Mouse (Mus musculus): ENCODE data around the gene Mrps25.
A peak's percentile ranks its signal among the peaks of the same experiment; 100 is the strongest.

The Mrps25 gene

DNA sequence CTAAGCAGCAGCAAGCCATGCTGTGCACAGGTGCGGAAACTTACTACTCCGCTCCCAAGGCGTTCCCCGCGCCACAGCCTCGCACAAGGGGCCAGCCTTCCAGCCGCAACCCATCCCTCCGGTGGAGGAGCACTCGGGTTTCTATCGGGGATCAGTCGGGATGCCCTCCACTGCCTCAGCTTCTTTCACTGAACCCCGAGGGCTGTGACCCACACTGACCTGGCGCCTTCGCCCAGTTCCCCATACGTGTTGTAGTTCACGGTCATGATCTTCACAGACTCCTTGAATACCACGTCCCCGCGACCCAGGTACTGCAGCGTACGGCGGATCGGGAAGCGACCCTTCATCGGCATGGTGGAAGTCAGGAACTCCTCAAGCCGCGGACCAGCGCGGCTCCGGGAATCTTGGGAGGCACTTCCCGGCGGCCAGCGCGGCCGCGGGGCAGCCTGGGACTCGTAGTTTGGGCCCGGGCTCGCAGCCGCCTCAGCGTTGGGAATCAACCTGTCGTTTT is at the start of gene Mrps25:
Mrps25 (minus strand) TSS at position 413 of the 511 bp plus-strand sequence.
- peak; percentile 81 to 86 for DNase-seq

DNA sequence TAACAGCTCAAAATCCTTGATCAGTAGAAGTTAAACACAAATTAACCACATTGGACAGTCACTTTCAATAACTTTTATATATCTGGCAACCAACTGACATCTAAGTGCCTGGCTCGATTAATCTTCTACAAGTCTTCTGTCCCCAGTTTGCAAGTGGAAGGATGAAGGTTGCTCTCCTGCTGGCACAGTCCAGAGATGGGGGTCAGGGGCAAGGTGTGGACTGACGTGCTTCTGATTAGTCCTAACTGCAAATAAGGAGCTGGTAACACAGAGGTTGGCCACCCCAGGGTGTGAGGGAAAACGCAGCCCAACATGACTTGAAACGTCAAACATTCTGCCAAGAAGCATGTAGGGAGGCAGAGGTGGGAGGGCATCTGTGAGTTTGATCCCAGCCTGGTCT is 47.9 kb upstream of the Mrps25 start:
- no peak for DNase-seq

DNA sequence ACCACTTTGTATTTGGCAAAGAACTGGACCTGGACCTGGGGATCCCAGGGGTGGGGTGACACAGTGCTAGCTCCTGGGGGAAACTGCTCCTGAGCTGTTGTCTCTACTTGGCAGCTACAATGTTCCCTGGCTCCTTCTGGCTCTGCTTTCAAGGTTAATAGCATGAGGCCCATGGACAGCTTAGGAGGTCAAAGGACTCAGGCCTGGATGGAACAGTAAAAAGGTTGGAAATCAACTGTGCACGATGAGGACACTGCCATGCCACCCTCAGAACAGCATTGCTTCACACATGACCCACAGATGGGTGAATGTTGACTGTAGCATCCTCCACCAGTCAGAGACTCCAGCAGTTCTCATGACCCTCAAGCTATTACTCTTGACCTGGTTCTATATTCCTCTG is 47.5 kb upstream of the Mrps25 start:
- DNase-seq: no peak

DNA sequence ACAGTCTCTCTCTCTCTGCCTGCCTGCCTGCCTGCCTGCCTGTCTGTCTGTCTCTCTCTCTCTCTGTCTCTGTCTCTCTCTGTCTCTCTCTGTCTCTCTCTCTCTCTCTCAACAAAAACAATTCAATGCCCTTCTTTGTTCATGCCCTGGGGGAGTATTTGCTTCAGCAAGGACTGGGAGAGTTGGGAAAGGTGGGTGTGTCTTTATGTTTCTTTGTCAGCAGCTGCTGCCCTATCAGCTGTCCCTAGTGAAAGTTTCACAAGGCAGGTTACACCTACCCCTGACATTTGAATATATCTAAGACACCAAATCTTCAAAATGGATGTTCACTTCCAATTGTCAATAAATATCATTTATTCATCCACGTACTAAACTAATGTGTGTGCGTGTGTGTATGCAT is 45.8 kb upstream of the Mrps25 start:
- no peak for DNase-seq

DNA sequence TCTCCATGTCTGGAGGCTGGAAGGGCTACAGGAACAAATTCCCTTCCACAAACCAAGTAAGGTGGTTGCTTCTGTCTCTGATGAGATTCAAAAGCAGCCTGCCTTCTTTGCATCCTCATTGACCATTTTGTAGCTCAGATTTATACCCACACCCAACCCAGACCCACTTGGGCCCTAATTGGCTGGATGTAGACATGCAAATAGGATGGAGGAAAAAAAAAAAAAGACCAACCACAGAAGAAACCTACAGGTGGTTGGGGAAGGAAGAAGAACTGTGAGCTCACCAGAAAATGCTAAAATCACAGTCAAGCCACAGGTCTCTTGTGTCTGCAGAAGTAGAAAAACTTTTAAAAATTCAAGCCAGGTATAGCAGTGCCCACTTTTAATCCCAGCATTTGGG is 45.3 kb upstream of the Mrps25 start:
- DNase-seq: no peak

DNA sequence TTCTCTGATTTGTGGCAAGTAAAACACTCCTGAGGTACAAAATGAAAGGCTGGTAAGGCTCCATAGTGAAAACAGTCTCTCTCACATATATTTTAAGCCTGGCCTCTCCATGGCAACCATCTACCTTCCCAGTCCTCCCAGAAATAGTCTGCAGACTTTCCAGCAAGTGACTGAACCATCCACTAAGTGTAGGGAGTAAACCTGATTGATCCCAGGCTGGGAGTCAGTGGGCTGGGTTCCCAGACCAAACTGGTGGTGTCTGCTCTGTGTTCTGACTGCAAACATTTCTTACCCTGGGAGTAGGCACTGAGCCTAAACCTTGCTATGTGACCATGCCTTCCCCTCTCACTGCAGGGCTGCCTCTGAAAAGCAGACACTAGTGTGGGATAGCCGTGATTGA is 41.1 kb upstream of the Mrps25 start:
- DNase-seq: peak; percentile 32 to 48

DNA sequence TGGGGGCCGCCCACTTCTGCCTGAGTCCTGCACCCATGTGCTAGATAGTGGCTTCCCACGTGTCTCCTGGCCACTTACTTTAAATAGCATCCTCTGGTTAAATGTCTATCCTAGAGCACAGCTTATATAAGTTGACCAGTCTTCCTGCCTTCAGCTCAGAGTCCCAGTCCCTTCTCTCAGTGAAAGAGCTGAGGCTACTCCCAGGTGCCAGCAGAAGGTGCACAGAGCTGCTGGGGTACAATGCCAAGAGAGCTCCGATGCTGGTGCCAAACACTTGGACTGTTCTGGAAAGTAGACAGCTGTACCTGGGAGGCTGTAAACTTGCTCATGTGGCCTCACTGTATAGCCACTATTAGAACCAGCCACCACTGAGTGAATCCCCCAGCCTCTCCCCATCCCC is 38.2 kb upstream of the Mrps25 start:
- DNase-seq: no peak

DNA sequence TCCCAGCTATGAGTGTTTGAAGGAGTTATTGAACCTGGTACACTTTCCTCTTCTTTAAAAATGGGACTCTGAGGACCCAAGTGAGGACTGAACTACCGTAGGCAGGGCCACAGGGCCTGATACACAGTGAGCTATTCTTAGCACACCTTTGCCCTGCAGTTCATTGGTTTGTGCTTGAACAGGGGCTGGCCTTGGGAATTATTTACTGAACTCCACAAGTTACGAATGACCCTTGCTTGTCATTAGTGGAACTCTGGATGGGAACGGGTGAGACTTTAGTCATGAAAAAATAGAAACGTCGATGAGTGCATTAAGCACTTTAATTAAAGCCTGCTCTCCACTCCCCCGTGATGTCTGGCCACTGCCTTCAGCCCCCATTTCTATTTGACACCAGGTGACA is 37.8 kb upstream of the Mrps25 start:
- no peak for DNase-seq

DNA sequence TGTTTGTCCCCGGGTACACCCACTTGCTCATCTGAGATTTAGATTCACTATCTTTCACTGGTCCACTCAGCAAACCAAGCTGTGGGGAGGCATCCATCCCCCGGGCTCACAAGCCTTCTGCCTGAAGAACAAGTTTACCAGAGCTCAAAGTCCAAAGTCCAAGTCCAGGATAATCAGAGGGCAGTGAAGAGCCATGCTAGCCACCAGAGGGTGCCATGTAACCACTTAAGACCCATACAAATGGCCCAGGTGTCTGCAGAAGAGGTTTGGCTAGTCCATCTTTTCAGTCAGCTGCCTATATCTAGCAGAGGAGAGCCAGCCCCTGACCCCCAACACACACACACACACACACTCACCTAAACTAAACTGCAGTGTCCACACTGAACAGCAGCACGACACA is 35.6 kb upstream of the Mrps25 start:
- DNase-seq: peak; percentile 74 to 75

DNA sequence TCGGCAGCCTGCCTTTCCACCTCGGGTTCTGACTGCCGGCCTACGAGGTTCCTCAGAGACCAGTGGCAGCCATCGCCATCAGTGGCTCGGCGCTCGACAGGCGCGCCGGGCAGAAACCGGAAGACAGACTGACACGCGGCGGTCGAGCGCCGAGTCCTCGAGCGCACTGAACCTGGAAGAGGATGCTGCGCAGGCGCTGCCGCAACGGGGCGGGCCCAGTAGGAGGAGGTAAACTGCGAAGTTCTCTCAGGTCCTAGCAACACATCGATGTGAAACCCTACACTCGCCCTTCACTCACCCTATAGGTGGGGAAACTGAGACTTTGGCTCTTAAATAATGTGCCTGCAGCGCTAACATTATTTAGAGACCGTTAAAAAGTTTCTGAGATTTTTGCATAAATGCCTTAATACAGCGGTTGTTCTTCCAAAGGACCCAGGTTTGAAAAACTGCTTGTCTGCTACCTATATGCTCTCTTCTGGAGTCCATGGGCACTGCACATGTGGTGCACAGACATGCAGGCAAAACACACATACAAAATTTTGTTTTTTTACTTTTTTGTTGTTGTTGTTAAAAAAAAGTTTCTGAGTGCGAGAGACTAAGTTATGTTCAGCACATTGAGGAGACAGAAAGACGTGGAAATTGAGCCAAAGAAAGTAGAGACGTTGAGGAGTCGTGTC is 31.1 kb upstream of the Mrps25 start, which contains the start of gene Rbsn:
Rbsn (minus strand) TSS at position 153 of the 677 bp plus-strand sequence.
- peak; percentile 89 to 91 for DNase-seq

DNA sequence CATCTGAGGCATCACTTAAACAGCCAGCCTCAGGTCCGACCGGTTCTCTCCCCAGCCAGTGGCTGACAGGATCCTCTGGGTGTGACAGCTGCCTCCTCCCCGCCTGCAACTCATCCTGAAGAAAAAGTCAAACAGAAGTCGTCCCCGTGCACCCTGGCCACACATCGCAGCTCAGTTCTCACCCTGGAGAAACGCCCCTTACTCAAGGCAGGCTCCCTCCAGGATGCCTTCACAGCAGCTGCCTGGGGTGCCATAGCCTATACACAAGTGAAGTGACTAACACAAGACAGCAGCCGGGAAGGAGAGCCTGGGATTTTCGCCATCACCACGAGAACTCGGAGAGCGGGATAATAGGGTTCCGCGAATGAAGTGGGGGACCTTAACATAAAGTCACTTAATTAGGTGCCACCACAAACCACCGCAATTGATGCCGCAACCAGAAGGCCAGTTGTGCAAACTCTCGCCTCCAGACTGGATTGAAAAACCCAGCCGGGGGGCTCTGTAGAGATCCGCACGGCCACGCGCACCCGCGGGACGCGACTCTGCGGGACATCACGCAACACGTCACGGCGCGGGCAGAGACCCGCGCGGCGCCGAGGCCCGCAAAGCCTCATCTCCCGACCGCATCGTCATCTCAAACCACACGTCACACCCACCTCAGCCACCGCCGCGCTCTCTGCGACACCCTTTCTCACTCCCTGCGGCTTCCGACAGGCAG is 30.4 kb upstream of the Mrps25 start:
- DNase-seq: no peak

DNA sequence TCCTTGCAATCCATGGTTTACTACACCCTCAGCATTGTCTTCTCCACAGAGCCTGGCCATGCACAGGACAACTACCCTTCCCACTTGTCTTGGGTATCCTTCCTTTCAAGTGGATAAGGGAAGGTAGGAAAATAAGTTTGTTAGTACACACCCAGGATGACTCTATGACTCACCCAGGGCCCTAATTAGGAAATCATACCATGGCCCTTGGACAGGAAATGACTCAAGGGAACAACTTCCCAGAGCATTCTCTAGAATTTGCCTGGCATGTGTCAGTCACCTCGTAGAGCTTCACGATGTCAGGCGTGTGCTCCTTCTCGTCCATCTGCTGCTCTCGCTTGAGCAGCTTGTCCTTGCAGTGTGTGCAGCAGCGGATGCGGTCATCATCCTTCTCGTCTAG is 15.6 kb upstream of the Mrps25 start:
- no peak for DNase-seq

DNA sequence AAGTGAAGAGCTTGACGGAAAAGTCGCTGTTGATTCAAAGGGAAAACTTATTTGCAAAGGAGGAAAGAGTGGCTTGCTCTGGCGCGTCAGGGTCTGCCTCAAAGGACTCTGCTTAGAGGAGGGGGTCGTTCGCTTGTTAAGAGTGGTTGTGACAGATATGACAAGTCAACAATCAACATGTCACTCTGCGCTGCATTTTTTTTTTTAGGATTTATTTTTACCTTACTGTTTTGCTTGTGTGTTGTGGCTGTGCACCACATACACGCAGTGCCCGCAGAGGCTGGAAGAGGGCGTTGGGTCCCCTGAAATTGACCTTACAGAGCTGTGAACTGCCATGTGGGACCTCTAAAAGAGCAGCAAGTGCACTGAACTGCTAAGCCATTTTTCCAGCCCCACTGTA is 345 bp upstream of the Mrps25 start:
- DNase-seq: no peak

DNA sequence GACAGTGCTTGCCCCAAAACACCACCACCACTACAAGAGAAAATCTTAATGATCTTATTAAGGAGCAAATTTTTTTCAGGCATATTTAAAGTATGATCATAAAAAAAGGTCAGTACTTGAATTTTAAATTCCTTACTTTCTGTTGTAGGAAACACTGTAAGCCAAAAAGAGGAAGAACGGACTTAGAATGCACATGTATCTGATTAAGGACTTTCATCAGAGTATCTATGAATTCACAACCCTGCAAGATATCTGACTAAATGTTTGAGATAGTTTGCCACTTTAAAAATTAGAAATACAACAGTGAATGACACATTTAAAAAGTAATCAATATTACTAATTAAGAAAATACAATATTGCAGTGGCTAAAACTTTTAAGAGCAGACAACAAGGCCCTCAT is 7.4 kb downstream of the Mrps25 start:
- no peak for DNase-seq

DNA sequence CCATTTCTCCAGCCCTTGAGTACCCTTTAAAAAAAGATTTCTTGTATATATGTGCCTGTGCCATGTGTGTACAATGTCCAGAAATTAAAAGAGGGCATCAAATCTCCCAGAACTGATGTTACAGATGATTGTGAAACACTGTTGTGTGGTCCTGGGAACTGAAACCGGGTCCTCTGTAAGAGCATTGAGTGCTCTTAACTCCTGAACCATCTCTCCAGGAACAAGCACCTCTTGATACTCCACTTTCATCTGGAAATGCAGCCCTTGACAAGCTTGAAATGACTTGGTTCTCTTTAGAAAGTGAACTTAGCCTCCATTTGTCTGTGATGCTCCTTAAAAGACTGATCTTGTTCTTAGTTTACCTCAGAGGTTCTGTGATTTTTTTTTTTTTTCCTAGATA is 21.1 kb downstream of the Mrps25 start:
- DNase-seq: no peak

DNA sequence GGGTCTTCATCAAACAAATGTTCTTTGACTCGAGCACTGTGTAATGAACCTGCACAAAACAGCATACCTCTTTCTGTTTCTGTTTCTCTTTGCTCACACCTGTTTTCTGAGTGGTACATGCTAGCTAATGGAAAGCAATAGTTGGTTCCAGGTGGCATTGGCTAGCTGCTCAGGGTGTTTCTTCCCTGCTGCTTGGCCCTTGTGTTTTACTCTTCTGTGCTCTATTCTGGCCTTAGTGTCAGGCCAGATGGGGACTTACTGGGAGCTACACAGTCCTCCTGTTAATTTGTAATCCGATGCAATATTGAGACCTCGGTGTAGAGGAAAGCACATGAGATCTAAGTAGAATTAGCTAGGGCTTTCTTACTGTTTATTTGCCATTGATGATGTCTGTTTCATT is 25.0 kb downstream of the Mrps25 start:
- DNase-seq: peak in 1 of 2 experiments; percentile 52

DNA sequence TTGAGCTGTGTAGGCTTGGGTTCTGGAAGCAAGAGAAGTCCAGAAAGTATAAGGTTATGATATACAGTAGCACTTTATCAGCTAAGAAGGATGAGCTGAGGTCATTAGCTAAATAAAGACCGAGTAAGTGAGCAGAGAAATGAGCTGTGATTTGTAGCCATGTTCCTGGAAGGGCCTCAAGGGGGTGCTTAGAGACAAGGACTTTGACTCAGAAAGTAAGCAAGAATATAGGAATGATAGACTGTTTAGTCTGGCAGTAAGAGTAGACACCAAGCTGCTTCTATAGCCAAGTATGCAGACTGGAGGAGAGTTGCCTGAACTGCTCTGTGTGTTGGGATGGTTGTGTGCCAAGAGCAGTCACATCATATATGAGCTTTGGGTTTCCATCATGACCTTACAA is 30.1 kb downstream of the Mrps25 start:
- no peak for DNase-seq

DNA sequence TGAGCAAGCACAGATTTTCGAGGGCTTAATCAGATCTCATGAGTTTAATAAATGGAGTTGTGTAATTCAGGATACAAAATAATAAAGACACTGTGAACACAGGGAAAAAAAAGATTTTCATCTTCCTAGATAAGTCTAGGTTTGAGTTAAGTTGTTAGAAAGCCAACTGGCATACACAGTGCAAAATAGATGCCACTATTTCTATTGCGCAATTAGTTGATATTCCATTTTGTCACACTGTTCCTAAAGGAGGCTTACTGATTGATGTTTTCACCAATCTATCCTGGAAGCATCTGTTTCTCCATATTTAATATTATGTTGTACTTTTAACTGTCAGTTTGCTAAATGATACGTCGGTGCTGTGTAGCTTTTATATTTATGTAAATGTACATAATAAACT is 38.0 kb downstream of the Mrps25 start:
- DNase-seq: no peak

DNA sequence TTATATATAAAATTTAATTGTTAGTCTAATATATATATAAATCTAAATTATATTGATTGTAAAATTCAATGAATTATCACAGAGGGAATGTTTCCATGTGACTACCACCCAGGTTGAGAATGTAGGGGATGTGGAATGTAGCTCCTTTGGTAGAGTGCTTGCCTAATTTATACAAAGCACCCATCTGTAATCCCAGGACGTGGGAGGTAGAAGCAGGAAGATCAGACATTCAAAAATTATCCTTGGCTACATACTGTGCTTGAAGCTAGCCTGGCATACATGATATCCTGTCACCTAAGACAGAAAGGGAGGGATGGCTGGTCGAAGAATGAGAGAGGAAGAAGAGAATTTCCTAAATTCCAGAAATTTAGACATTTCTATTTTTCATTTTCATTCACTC is 47.5 kb downstream of the Mrps25 start:
- DNase-seq: no peak

DNA sequence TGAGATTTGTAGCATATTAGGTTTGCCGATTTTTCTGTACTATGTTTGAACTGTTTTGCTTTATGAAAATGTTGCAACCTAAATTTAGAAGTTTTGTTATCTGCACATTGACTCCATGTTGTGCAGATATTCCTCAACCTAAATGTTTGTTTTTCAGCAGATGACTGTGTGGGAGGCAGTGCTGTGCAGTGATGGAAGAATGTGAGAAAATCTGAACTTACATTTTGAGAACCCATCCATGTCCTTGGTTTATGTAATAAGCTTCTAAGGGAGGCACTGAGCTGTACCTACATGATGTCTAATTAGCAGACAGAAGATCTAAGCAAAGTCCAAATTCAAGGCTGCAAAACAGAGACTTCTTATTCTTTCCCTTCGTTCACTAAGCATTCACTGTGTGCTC is 50.2 kb downstream of the Mrps25 start:
- no peak for DNase-seq

DNA sequence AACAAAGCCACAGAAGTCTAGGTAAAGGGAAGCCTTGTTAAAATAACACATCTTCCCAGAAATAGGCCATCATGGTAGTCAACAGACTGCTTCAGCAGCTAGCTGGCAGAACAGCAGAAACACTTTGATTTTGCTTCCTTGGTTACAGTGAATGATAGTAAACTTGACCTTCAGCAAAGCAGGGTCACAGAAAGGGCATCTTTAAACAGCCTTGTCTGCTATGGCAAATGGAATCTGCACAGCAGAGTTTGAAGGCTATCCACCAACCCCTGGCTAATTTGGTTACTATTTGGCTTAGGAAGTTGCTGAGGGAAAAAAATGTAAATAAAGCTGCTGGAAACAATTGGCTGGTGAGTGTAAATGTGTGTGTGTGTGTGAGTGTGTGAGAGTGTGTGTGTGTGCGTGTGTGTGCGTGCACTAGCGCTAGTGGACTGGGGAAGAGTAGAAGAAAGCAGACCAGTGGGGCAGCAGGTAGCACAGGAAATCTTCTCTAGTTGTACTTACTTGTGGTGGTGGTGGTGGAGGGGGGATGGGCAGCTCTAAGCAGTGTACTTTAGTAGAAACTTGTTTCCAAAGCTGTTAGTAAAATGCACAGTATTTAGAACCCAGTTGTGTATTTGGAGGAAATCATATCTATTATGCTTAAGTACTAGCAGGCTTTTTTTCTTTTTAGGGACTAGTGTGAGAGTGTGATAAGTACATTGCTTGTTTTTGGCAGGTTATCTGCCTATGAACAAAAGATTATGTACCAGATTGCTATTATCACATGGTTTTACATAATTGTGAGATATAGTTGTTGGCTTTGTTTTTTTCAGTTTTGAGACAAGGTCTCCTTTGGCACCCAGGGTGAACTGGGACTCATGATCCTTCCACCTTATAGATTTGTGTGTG is 51.6 kb downstream of the Mrps25 start:
- DNase-seq: no peak

DNA sequence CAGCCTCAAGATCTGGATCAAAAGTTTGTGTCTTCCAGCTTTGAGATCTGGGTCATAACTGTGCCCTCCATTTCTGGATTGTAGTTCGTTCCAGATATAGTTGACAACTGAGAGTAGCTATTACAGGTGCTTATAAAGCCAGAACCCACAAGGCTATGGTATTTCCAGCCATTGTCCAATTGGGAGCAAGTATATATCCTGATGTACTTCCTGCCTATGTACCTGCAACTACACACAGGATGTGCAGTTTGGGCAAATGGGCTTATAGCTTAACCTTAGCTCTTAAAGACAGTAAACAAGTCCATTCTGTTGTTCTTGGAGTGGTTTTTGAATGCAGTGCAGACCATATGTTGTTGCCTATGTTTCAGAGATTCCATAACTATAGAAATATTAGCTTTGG is 52.4 kb downstream of the Mrps25 start:
- no peak for DNase-seq

DNA sequence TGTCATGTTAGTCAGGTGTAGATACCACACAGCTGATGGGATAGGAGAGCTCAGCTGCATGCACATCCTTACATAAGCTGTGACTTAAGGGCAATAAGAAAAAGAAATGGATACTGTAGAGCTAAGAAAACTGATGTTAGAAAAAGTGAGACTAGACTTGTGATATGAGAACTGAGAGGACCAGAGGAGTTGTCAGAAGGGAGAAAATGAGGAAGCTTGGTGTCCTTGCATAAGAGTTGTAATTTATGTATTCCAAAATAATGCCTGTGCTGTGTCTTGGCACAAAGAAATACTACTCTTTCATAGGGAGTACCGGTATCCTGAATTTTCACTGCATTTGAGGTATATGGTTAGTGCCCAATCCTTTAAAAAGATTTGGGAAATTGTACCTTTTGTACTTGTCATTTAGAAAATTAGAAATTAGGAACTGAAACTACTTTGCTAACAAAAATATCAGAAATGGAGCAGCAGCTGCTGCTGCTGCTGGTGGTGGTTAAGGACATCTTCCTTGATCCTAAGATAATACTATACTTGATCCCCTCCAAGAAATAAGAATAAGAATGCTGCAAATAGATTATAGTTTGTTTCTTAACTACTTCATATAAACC is 56.9 kb downstream of the Mrps25 start:
- no peak for DNase-seq
